Mouse (Mus musculus) embryo, embryonic 9.5 days (tissue): ENCODE measurements around the gene Dgcr6.

Source experiments
- DNase-seq: peaks from one replicate; pipeline ENCODE4 v3.0.0-alpha.2; 2017; ENCODE audit errors: extremely low spot score

The Dgcr6 gene

DNA sequence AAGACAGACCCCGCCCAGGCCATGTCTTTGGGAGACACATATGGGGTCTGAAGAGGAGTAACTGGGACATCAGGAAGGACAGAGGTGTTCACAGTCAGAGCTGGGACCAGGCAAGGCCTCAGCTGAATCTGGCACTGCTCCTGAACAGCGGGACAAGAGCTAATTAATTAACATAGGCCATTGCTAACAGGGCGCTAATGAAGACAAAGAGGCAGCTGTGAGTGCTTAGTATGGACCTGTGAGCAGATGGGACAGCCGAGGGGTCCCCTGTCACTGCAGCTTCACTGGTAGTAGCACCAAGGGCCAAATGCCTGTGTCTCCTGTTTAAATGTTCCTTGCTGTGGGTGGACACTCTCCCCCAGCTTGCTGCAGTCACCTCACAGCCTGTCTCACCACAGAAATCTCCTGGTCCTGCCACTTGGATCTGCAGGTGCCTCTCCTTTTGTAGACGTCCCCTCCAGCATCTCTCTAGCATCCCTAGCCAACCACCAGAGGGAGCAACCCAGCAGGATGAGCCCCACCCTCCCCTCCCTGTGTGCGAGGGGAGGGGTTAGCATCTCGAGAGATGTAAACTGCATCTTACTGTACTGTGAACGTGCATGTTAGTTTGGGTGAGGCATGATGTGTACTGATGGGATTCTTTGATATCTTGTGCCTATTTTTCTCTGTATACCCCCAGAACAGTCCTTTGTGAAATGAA is 66.5 kb downstream of the Dgcr6 start:
- peak; percentile 57 for DNase-seq
